Mouse (Mus musculus): ENCODE data around the gene Acbd6.

- TF ChIP-seq GATA1 (IDR thresholded peaks at IDR 0.05; ENCODE audit: low read length), result no peak
- TF ChIP-seq TAL1 (IDR thresholded peaks at IDR 0.05; ENCODE audit: low read length), result no peak
Measured at GRCm38 (mm10) chr1:155718851-155719250, 160.9 kb downstream of the Acbd6 start.
